Mouse (Mus musculus): ENCODE data around the gene Gpr55. TPM values are rescaled to one million over a fixed set of nuclear protein-coding genes. Genes with fewer than 3 reads are reported as not detected.
"Not testable (repeated sequence)": the region's sequence is repeated elsewhere in the genome, so short reads cannot be mapped to it uniquely, and the experiment has no call there.

The Gpr55 gene
- total RNA-seq, 1 experiment: 0.18 TPM

GRCm38 (mm10) chr1:85992175-85992574, 31.4 kb upstream of the Gpr55 start:
- DNase-seq (ENCODE audit: low read depth, low spot score): no peak
- Histone ChIP-seq H3K36me3 (ENCODE audit: control insufficient read depth, insufficient read depth, low read length, poor library complexity, severe bottlenecking) (no peaks in the 10 kb centered on the region), H3K4me3 (ENCODE audit: insufficient read depth in 1 of 2, low read depth in 1 of 2, low read length in 2 of 2, poor library complexity in 1 of 2, severe bottlenecking in 1 of 2) (no peak overlapping the region), H3K27ac (ENCODE audit: insufficient read depth, low read depth, low read length, poor library complexity, severe bottlenecking) (no peak overlapping the region), H3K9me3 (ENCODE audit: control insufficient read depth, insufficient read depth, low read depth, low read length) (no peaks in the 10 kb centered on the region), H3K4me1 (ENCODE audit: control insufficient read depth in 2 of 2, insufficient read depth in 2 of 2, low read length in 2 of 2, poor library complexity in 1 of 2) (peaks cover 5 to 6% of the 10 kb centered on the region in 2 experiments; a peak in 3 of 4 replicates), H3K9ac (ENCODE audit: insufficient read depth, low read depth, low read length, poor library complexity, severe bottlenecking) (no peak overlapping the region)
- in situ Hi-C loops (cut with MboI; ENCODE audit: low sequenced_read_pairs in 2 of 2, unreplicated experiment in 2 of 2): no loop called here
- no peak for TF ChIP-seq HCFC1 (IDR thresholded peaks at IDR 0.05; ENCODE audit: borderline replicate concordance, insufficient read depth, low read length)
- no peak for TF ChIP-seq CHD2 (IDR thresholded peaks at IDR 0.05; ENCODE audit: low read depth, low read length)
- no peak for TF ChIP-seq MAFK (IDR thresholded peaks at IDR 0.05; ENCODE audit: insufficient read depth, low read depth, low read length)
- no peak for TF ChIP-seq ZC3H11A (IDR thresholded peaks at IDR 0.05; ENCODE audit: borderline replicate concordance, low read depth, low read length)
- TF ChIP-seq ZNF384 (IDR thresholded peaks at IDR 0.05; ENCODE audit: low read depth, low read length): no peak

GRCm38 (mm10) chr1:85988882-85989281, 28.1 kb upstream of the Gpr55 start:
- H3K9ac ChIP-seq (ENCODE audit: insufficient read depth, low read depth, low read length, poor library complexity, severe bottlenecking); H3K4me1 ChIP-seq (ENCODE audit: control insufficient read depth in 2 of 2, insufficient read depth in 2 of 2, low read length in 2 of 2, poor library complexity in 1 of 2); H3K36me3 ChIP-seq (ENCODE audit: control insufficient read depth, insufficient read depth, low read length, poor library complexity, severe bottlenecking); H3K9me3 ChIP-seq (ENCODE audit: control insufficient read depth, insufficient read depth, low read depth, low read length); DNase-seq (ENCODE audit: low read depth, low spot score); in situ Hi-C loops (cut with MboI; ENCODE audit: low sequenced_read_pairs in 2 of 2, unreplicated experiment in 2 of 2); H3K27ac ChIP-seq (ENCODE audit: insufficient read depth, low read depth, low read length, poor library complexity, severe bottlenecking); H3K4me3 ChIP-seq (ENCODE audit: insufficient read depth in 1 of 2, low read depth in 1 of 2, low read length in 2 of 2, poor library complexity in 1 of 2, severe bottlenecking in 1 of 2): not testable (repeated sequence)

GRCm38 (mm10) chr1:85988351-85988750, 27.5 kb upstream of the Gpr55 start:
- TF ChIP-seq HCFC1 (IDR thresholded peaks at IDR 0.05; ENCODE audit: borderline replicate concordance, insufficient read depth, low read length): no peak
- TF ChIP-seq ZNF384 (IDR thresholded peaks at IDR 0.05; ENCODE audit: low read depth, low read length): no peak
- TF ChIP-seq CHD2 (IDR thresholded peaks at IDR 0.05; ENCODE audit: low read depth, low read length): no peak
- no peak for TF ChIP-seq ZC3H11A (IDR thresholded peaks at IDR 0.05; ENCODE audit: borderline replicate concordance, low read depth, low read length)
- no peak for TF ChIP-seq MAFK (IDR thresholded peaks at IDR 0.05; ENCODE audit: insufficient read depth, low read depth, low read length)
- Histone ChIP-seq H3K4me3 (ENCODE audit: insufficient read depth in 1 of 2, low read depth in 1 of 2, low read length in 2 of 2, poor library complexity in 1 of 2, severe bottlenecking in 1 of 2) (no peak overlapping the region), H3K9me3 (ENCODE audit: control insufficient read depth, insufficient read depth, low read depth, low read length) (no peaks in the 10 kb centered on the region), H3K4me1 (ENCODE audit: control insufficient read depth in 2 of 2, insufficient read depth in 2 of 2, low read length in 2 of 2, poor library complexity in 1 of 2) (peaks cover 2 to 4% of the 10 kb centered on the region in 2 experiments; a peak in 3 of 4 replicates), H3K27ac (ENCODE audit: insufficient read depth, low read depth, low read length, poor library complexity, severe bottlenecking) (no peak overlapping the region), H3K9ac (ENCODE audit: insufficient read depth, low read depth, low read length, poor library complexity, severe bottlenecking) (no peak overlapping the region), H3K36me3 (ENCODE audit: control insufficient read depth, insufficient read depth, low read length, poor library complexity, severe bottlenecking) (no peaks in the 10 kb centered on the region)
- DNase-seq (ENCODE audit: low read depth, low spot score): no peak
- in situ Hi-C loops (cut with MboI; ENCODE audit: low sequenced_read_pairs in 2 of 2, unreplicated experiment in 2 of 2): no loop called here

GRCm38 (mm10) chr1:85985784-85986183, 25.0 kb upstream of the Gpr55 start:
- Histone ChIP-seq H3K9ac (ENCODE audit: insufficient read depth, low read depth, low read length, poor library complexity, severe bottlenecking) (no peak overlapping the region), H3K9me3 (ENCODE audit: control insufficient read depth, insufficient read depth, low read depth, low read length) (no peaks in the 10 kb centered on the region), H3K4me1 (ENCODE audit: control insufficient read depth in 2 of 2, insufficient read depth in 2 of 2, low read length in 2 of 2, poor library complexity in 1 of 2) (no peaks in the 10 kb centered on the region), H3K4me3 (ENCODE audit: insufficient read depth in 1 of 2, low read depth in 1 of 2, low read length in 2 of 2, poor library complexity in 1 of 2, severe bottlenecking in 1 of 2) (no peak overlapping the region), H3K36me3 (ENCODE audit: control insufficient read depth, insufficient read depth, low read length, poor library complexity, severe bottlenecking) (no peaks in the 10 kb centered on the region), H3K27ac (ENCODE audit: insufficient read depth, low read depth, low read length, poor library complexity, severe bottlenecking) (no peak overlapping the region)
- in situ Hi-C loops (cut with MboI; ENCODE audit: low sequenced_read_pairs in 2 of 2, unreplicated experiment in 2 of 2): no loop called here
- DNase-seq (ENCODE audit: low read depth, low spot score): no peak
- TF ChIP-seq ZNF384 (IDR thresholded peaks at IDR 0.05; ENCODE audit: low read depth, low read length): no peak
- TF ChIP-seq HCFC1 (IDR thresholded peaks at IDR 0.05; ENCODE audit: borderline replicate concordance, insufficient read depth, low read length): no peak
- no peak for TF ChIP-seq CHD2 (IDR thresholded peaks at IDR 0.05; ENCODE audit: low read depth, low read length)
- TF ChIP-seq ZC3H11A (IDR thresholded peaks at IDR 0.05; ENCODE audit: borderline replicate concordance, low read depth, low read length): no peak
- TF ChIP-seq MAFK (IDR thresholded peaks at IDR 0.05; ENCODE audit: insufficient read depth, low read depth, low read length): no peak

- no peak for DNase-seq (ENCODE audit: low read depth, low spot score)
- Histone ChIP-seq H3K36me3 (ENCODE audit: control insufficient read depth, insufficient read depth, low read length, poor library complexity, severe bottlenecking) (no peaks in the 10 kb centered on the region), H3K27ac (ENCODE audit: insufficient read depth, low read depth, low read length, poor library complexity, severe bottlenecking) (no peak overlapping the region), H3K4me1 (ENCODE audit: control insufficient read depth in 2 of 2, insufficient read depth in 2 of 2, low read length in 2 of 2, poor library complexity in 1 of 2) (no peaks in the 10 kb centered on the region), H3K9me3 (ENCODE audit: control insufficient read depth, insufficient read depth, low read depth, low read length) (no peaks in the 10 kb centered on the region), H3K4me3 (ENCODE audit: insufficient read depth in 1 of 2, low read depth in 1 of 2, low read length in 2 of 2, poor library complexity in 1 of 2, severe bottlenecking in 1 of 2) (no peak overlapping the region), H3K9ac (ENCODE audit: insufficient read depth, low read depth, low read length, poor library complexity, severe bottlenecking) (no peak overlapping the region)
- in situ Hi-C loops (cut with MboI; ENCODE audit: low sequenced_read_pairs in 2 of 2, unreplicated experiment in 2 of 2): no loop called here
- no peak for TF ChIP-seq ZNF384 (IDR thresholded peaks at IDR 0.05; ENCODE audit: low read depth, low read length)
- no peak for TF ChIP-seq ZC3H11A (IDR thresholded peaks at IDR 0.05; ENCODE audit: borderline replicate concordance, low read depth, low read length)
Observed at GRCm38 (mm10) chr1:85981738-85982357, 21.0 kb upstream of the Gpr55 start.

Data from ES-E14 (cell line).